Mouse (Mus musculus) myocyte (in vitro differentiated cells): ENCODE data around the gene Robo2. TPM values are rescaled to one million over a fixed set of nuclear protein-coding genes. Genes with fewer than 3 reads are reported as not detected.

Source experiments
- H3K27me3 ChIP-seq: one replicate; pipeline ENCODE4 v1.6.1; 2011; ENCODE audit not compliant: control insufficient read depth, insufficient read depth, insufficient read length
- H3K36me3 ChIP-seq: one replicate; pipeline ENCODE4 v1.6.1; 2011; ENCODE audit not compliant: control insufficient read depth, insufficient read depth
- H3K4me2 ChIP-seq: one replicate; pipeline ENCODE4 v1.6.1; 2011; ENCODE audit warnings: low read depth, control low read depth
- H3K4me3 ChIP-seq: one replicate; pipeline ENCODE4 v1.5.1; 2011; ENCODE audit warnings: mild to moderate bottlenecking, control low read depth, moderate library complexity
- H3K79me2 ChIP-seq: one replicate; pipeline ENCODE4 v1.6.1; 2011; ENCODE audit not compliant: control insufficient read depth, insufficient read depth
- H3ac ChIP-seq: one replicate; pipeline ENCODE4 v1.6.1; 2011; ENCODE audit not compliant: control insufficient read depth, insufficient read length
- CEBPB ChIP-seq: IDR thresholded peaks from 2 replicates; pipeline ENCODE4 v1.6.1; 2011; ENCODE audit warnings: mild to moderate bottlenecking, moderate library complexity; ENCODE audit not compliant: poor library complexity, insufficient read depth, severe bottlenecking
- E2F4 ChIP-seq: IDR thresholded peaks from one replicate; pipeline ENCODE4 v1.6.1; 2011; ENCODE audit warnings: mild to moderate bottlenecking, control low read depth, moderate library complexity; ENCODE audit not compliant: insufficient read depth
- MAX ChIP-seq: IDR thresholded peaks from one replicate; pipeline ENCODE4 v1.6.1; 2011; ENCODE audit warnings: low read depth, mild to moderate bottlenecking, control low read depth
- MYOD1 ChIP-seq, 3 experiments: IDR thresholded peaks; one replicate each; pipeline ENCODE4 v1.6.1; 2011; ENCODE audit warnings: control low read depth in 2 of 3, low read depth in 2 of 3, mild to moderate bottlenecking in 2 of 3, moderate library complexity in 1 of 3; ENCODE audit not compliant: insufficient read length in 2 of 3, control insufficient read depth in 1 of 3
- MYOG ChIP-seq, 3 experiments: IDR thresholded peaks; one replicate each; pipeline ENCODE4 v1.6.1; 2011; ENCODE audit warnings: control low read depth in 2 of 3, low read depth in 2 of 3, mild to moderate bottlenecking in 2 of 3; ENCODE audit not compliant: insufficient read length in 2 of 3, control insufficient read depth in 1 of 3, insufficient read depth in 1 of 3
- POLR2A ChIP-seq: IDR thresholded peaks from one replicate; pipeline ENCODE4 v1.6.1; 2011; ENCODE audit warnings: low read depth, mild to moderate bottlenecking, control low read depth, moderate library complexity; ENCODE audit not compliant: insufficient read length
- POLR2AphosphoS2 ChIP-seq: IDR thresholded peaks from one replicate; pipeline ENCODE4 v1.6.1; 2011; ENCODE audit warnings: low read depth, control low read depth; ENCODE audit not compliant: insufficient read length
- REST ChIP-seq: IDR thresholded peaks from one replicate; pipeline ENCODE4 v1.6.1; 2011; ENCODE audit warnings: mild to moderate bottlenecking, control low read depth, moderate library complexity; ENCODE audit not compliant: insufficient read depth, insufficient read length
- SRF ChIP-seq: IDR thresholded peaks from one replicate; pipeline ENCODE4 v1.6.1; 2011; ENCODE audit warnings: low read depth; ENCODE audit not compliant: control insufficient read depth, insufficient read length
- TCF12 ChIP-seq: IDR thresholded peaks from one replicate; pipeline ENCODE4 v1.6.1; 2011; ENCODE audit warnings: mild to moderate bottlenecking, control low read depth; ENCODE audit not compliant: poor library complexity, insufficient read depth, severe bottlenecking
- TCF3 ChIP-seq: IDR thresholded peaks from one replicate; pipeline ENCODE4 v1.6.1; 2011; ENCODE audit warnings: low read depth, control low read depth; ENCODE audit not compliant: insufficient read length
- USF1 ChIP-seq: IDR thresholded peaks from one replicate; pipeline ENCODE4 v1.6.1; 2011; ENCODE audit warnings: low read depth, mild to moderate bottlenecking, control low read depth, moderate library complexity
- polyA plus RNA-seq: library from polyadenylated mRNA; unstranded; fragments of >200 nt; fragmentation: generic; extraction: Trizol; gene quantifications from one replicate; pipeline ENCODE4 v1.2.1, GENCODE M21; 2012; ENCODE audit warnings: missing spikeins

The Robo2 gene
- polyA plus RNA-seq, 1 experiment, result 19.6 TPM

DNA sequence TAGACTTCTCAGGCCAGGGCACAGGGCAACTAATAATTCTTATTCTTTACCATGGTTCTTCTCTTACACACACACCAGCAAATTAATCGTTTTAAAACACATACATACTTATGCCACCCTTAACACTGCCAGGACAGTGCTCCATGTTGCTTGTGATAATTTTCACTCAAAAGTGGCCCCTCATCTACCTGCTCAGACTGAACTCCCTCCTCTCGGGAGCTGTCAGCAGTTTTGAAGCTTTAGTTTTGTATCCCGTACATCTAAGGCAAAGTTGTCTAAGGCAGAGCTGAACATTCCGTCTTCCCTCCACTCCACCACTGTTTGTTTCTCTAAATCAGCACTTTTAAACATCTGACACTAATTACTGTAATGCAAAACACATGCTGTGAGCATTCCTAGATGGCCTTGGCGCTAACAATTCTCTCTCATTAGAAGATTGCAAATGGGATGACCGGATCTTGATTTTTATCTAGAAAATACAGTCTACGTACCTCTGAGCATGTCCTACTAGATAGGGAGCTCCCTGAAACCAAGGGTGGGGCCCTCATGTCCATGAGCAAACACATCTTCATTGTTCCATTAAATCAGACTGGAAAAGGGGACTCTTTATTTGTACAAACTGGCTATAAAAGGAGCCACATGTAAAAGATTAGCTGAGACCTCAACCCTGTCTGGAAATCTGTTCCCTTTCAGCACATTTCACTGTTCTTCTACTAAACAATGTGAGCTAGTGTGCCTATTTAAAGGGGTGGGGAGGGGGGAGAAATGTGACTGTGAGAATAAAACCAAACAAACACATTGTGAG, 318.4 kb downstream of the Robo2 start:
- no peak overlapping the region for H3ac ChIP-seq
- H3K36me3 ChIP-seq, result no peaks in the 10 kb centered on the region
- TF ChIP-seq USF1 (no peak), POLR2A (no peak), POLR2AphosphoS2 (no peak)
- H3K4me2 ChIP-seq, result no peak overlapping the region
- no peaks in the 10 kb centered on the region for H3K27me3 ChIP-seq
- no peak overlapping the region for H3K4me3 ChIP-seq
- no peaks in the 10 kb centered on the region for H3K79me2 ChIP-seq

- no peak for TF ChIP-seq REST
- TF ChIP-seq MYOD1 (IDR thresholded peaks at IDR 0.05; ENCODE audit: control insufficient read depth in 1 of 3, insufficient read length in 2 of 3, low read depth in 2 of 3), result peak in 1 of 3 experiments; percentile 42
- no peaks in the 10 kb centered on the region for H3K79me2 ChIP-seq
- no peak overlapping the region for H3K4me3 ChIP-seq
- no peak overlapping the region for H3ac ChIP-seq
- H3K36me3 ChIP-seq, result no peaks in the 10 kb centered on the region
- H3K4me2 ChIP-seq, result no peak overlapping the region
- no peaks in the 10 kb centered on the region for H3K27me3 ChIP-seq
Measured at GRCm38 (mm10) chr16:74089951-74090350, 321.7 kb downstream of the Robo2 start.

DNA sequence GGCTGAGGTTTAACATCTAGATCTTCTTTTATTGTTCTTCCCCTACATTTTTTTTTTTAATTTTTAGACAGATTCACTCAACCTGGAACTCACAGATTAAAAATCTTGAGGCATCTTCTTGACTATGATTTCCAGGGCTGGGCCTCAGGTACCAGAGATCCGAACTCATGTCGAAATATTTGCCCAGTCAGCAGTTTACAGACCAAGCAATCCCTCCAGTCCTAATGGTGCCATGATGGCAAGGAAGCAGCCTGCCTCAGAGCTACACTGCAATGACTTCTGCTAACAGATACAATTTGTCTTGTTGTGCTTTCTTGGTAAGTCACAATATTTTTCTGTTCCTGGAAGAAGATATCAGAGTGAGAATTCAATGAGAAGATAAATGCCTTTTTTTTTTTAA, 327.4 kb downstream of the Robo2 start:
- TF ChIP-seq MYOG (IDR thresholded peaks at IDR 0.05; ENCODE audit: control insufficient read depth in 1 of 3, insufficient read depth in 1 of 3, insufficient read length in 2 of 3, low read depth in 2 of 3) (no peak), TCF3 (no peak), USF1 (no peak), TCF12 (no peak), POLR2A (no peak), REST (no peak), MYOD1 (IDR thresholded peaks at IDR 0.05; ENCODE audit: control insufficient read depth in 1 of 3, insufficient read length in 2 of 3, low read depth in 2 of 3) (no peak), POLR2AphosphoS2 (no peak), MAX (no peak), SRF (no peak), CEBPB (no peak), E2F4 (no peak)
- H3K4me2 ChIP-seq, result no peak overlapping the region
- H3K27me3 ChIP-seq, result no peaks in the 10 kb centered on the region
- H3K4me3 ChIP-seq, result no peak overlapping the region
- H3ac ChIP-seq, result no peak overlapping the region
- no peaks in the 10 kb centered on the region for H3K79me2 ChIP-seq
- H3K36me3 ChIP-seq, result no peaks in the 10 kb centered on the region

GRCm38 (mm10) chr16:74072671-74073070, 339.0 kb downstream of the Robo2 start:
- Histone ChIP-seq H3K4me2 (no peak overlapping the region), H3K27me3 (no peaks in the 10 kb centered on the region), H3K4me3 (no peak overlapping the region), H3K36me3 (no peaks in the 10 kb centered on the region), H3K79me2 (no peaks in the 10 kb centered on the region), H3ac (no peak overlapping the region)
- no peak for TF ChIP-seq CEBPB

DNA sequence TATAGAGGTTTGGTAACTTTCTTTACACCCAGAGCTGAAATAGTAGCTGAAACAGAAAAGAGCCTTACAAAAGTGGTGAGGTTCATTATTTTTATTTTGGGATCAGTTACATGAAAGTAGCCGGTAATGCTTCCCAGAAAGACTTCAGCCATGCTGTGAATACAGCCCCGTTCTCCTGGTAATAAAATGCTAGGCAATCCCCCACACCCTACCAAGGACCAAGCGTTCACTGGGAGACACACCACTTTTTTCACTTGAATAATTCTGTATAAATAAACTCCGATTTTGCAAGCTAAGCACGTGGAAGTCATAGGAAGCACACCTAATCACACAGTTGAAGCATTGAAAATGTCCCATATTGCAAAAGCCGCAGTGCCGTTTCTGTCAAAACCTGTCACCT, 341.0 kb downstream of the Robo2 start:
- Histone ChIP-seq H3K4me3 (no peak overlapping the region), H3K36me3 (no peaks in the 10 kb centered on the region), H3K79me2 (no peaks in the 10 kb centered on the region), H3K27me3 (no peaks in the 10 kb centered on the region), H3ac (no peak overlapping the region), H3K4me2 (no peak overlapping the region)
- no peak for TF ChIP-seq MAX

- Histone ChIP-seq H3K79me2 (no peaks in the 10 kb centered on the region), H3K4me2 (no peak overlapping the region), H3K4me3 (no peak overlapping the region), H3ac (no peak overlapping the region), H3K27me3 (no peaks in the 10 kb centered on the region), H3K36me3 (no peaks in the 10 kb centered on the region)
- TF ChIP-seq TCF12 (no peak), CEBPB (no peak), E2F4 (no peak), TCF3 (no peak), POLR2AphosphoS2 (no peak)
Measured at GRCm38 (mm10) chr16:74065958-74066357, 345.7 kb downstream of the Robo2 start.
